Mouse (Mus musculus) embryonic facial prominence, embryonic 12.5 days (tissue): ENCODE measurements around the gene Mecp2. TPM values are rescaled to one million over a fixed set of nuclear protein-coding genes. Genes with fewer than 3 reads are reported as not detected.

ENCODE experiments used
- ATAC-seq: fragments of 200-750 bp; cut with Nextera tagmentation; 2 replicates; pipeline ENCODE4 v1.8.0; 2017; ENCODE audit not compliant: insufficient number of reproducible peaks, insufficient read depth, low FRiP score, low TSS enrichment
- H3K27ac ChIP-seq: fragments of 300-500 bp; sonication (generic); 2 replicates; pipeline ENCODE4 v1.5.1; 2016; ENCODE audit warnings: mild to moderate bottlenecking
- H3K27me3 ChIP-seq: fragments of 300-500 bp; sonication (generic); 2 replicates; pipeline ENCODE4 v1.6.1; 2016; ENCODE audit warnings: mild to moderate bottlenecking, moderate library complexity
- H3K36me3 ChIP-seq: fragments of 300-500 bp; sonication (generic); 2 replicates; pipeline ENCODE4 v1.6.1; 2016; ENCODE audit warnings: mild to moderate bottlenecking
- H3K4me1 ChIP-seq: fragments of 300-500 bp; sonication (generic); 2 replicates; pipeline ENCODE4 v1.6.1; 2016
- H3K4me2 ChIP-seq: fragments of 300-500 bp; sonication (generic); replicated peaks from 2 replicates; pipeline ENCODE4 v1.6.1; 2016; ENCODE audit warnings: mild to moderate bottlenecking, moderate library complexity
- H3K4me3 ChIP-seq: fragments of 300-500 bp; sonication (generic); 2 replicates; pipeline ENCODE4 v1.5.1; 2016; ENCODE audit warnings: mild to moderate bottlenecking
- H3K9ac ChIP-seq: fragments of 300-500 bp; sonication (generic); 2 replicates; pipeline ENCODE4 v1.6.1; 2016; ENCODE audit warnings: mild to moderate bottlenecking, moderate library complexity
- H3K9me3 ChIP-seq: fragments of 300-500 bp; sonication (generic); 2 replicates; pipeline ENCODE4 v1.6.1; 2016; ENCODE audit warnings: mild to moderate bottlenecking, moderate library complexity
- WGBS: fragments of 180-500 bp; shearing (Covaris S2); methylation state at CpG from one replicate; pipeline ENCODE4 v1.1.7; 2016; 5-methylcytosine and 5-hydroxymethylcytosine counted together
- microRNA counts: library from miRNA; unstranded; fragments of <30 nt; microRNA quantifications from one replicate; lab custom pipeline; 2017
- microRNA-seq: library from miRNA; unstranded; fragments of <30 nt; microRNA quantifications from one replicate; pipeline ENCODE4, GENCODE M21; 2017
- polyA plus RNA-seq: library from polyadenylated mRNA; unstranded; fragments of >200 nt; fragmentation: Nextera tagmentation; extraction: Ambion mirVana; gene quantifications from 2 replicates; pipeline ENCODE4 v1.2.1, GENCODE M21; 2016

Mecp2 gene
- polyA plus RNA-seq, 1 experiment from 2014 or later, result 14.8 TPM

- no peaks in the 10 kb centered on the region for H3K36me3 ChIP-seq
- no peak overlapping the region for H3K27ac ChIP-seq
- WGBS, result 79% methylated on average over 21 of the region's 21 CpGs
Observed at GRCm38 (mm10) chrX:74006401-74006800, 128.8 kb downstream of the Mecp2 start.

GRCm38 (mm10) chrX:74003644-74004043 lies 131.5 kb downstream of the Mecp2 start:
- 67% methylated on average over 2 of the region's 2 CpGs for WGBS
- Histone ChIP-seq H3K4me1 (no peaks in the 10 kb centered on the region), H3K27me3 (no peaks in the 10 kb centered on the region), H3K27ac (no peak overlapping the region), H3K36me3 (no peaks in the 10 kb centered on the region), H3K4me2 (no peak overlapping the region), H3K9me3 (no peaks in the 10 kb centered on the region), H3K4me3 (no peak overlapping the region), H3K9ac (no peak overlapping the region)
- no peak for ATAC-seq

More at GRCm38 (mm10) chrX:74006401-74006800, 128.8 kb downstream of the Mecp2 start:
- Histone ChIP-seq H3K9me3 (no peaks in the 10 kb centered on the region), H3K27me3 (no peaks in the 10 kb centered on the region), H3K4me3 (no peak overlapping the region), H3K4me1 (no peaks in the 10 kb centered on the region), H3K9ac (no peak overlapping the region), H3K4me2 (no peak overlapping the region)
- no peak for ATAC-seq

DNA sequence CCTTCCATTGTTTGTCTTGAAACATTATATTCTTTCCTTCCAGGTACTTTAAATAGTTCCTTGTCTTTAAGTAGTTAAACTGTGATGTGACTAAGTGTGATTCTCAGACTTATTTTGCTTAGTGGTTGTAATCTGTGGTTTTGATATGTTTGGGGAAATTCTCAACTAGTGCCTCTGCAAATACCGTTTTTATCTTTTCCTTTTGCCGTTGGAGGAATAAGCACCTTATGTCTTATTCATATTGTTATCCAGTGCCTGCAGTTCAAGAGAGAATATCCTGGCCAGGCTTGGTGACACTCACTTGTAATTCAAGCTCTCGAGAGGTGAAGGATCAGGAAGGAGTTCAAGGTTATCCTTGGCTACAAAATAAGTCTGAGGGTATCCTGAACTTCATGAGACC lies 134.1 kb downstream of the Mecp2 start:
- Histone ChIP-seq H3K27ac (no peak overlapping the region), H3K27me3 (no peaks in the 10 kb centered on the region), H3K4me1 (no peaks in the 10 kb centered on the region), H3K36me3 (no peaks in the 10 kb centered on the region), H3K9ac (no peak overlapping the region), H3K9me3 (no peaks in the 10 kb centered on the region), H3K4me3 (no peak overlapping the region), H3K4me2 (no peak overlapping the region)
- ATAC-seq, result no peak
- 78% methylated on average over 3 of the region's 3 CpGs for WGBS

GRCm38 (mm10) chrX:73998911-73999869 lies 136.0 kb downstream of the Mecp2 start:
- no peak overlapping the region for H3K4me2 ChIP-seq
- H3K27ac ChIP-seq, result no peak overlapping the region

GRCm38 (mm10) chrX:73977783-73978182 lies 157.4 kb downstream of the Mecp2 start:
- H3K9ac ChIP-seq, result no peak overlapping the region
- H3K27ac ChIP-seq, result no peak overlapping the region
- H3K4me3 ChIP-seq, result no peak overlapping the region
- H3K9me3 ChIP-seq, result no peaks in the 10 kb centered on the region
- H3K4me1 ChIP-seq, result no peaks in the 10 kb centered on the region
- no peaks in the 10 kb centered on the region for H3K36me3 ChIP-seq
- WGBS, result 83% methylated on average over 1 of the region's 1 CpGs
- ATAC-seq, result no peak
- no peaks in the 10 kb centered on the region for H3K27me3 ChIP-seq
- H3K4me2 ChIP-seq, result no peak overlapping the region

More at GRCm38 (mm10) chrX:73998911-73999869, 136.0 kb downstream of the Mecp2 start:
- WGBS, result 31% methylated on average over 8 of the region's 8 CpGs
- H3K36me3 ChIP-seq, result no peaks in the 10 kb centered on the region
- no peaks in the 10 kb centered on the region for H3K4me1 ChIP-seq
- ATAC-seq, result no peak
- no peak overlapping the region for H3K4me3 ChIP-seq
- no peak overlapping the region for H3K9ac ChIP-seq
- no peaks in the 10 kb centered on the region for H3K27me3 ChIP-seq
- H3K9me3 ChIP-seq, result no peaks in the 10 kb centered on the region

MicroRNAs encoded within 50 kb of the gene (microRNA counts, 519-probe panel; counts per million panel counts)
- microRNA mmu-miR-718 (lab: Ali Mortazavi, UCI), result 460 counts per million, percentile 65 among the panel's probes with 10 or more counts

Small RNAs within 50 kb of the gene (microRNA-seq; reads per million reads assigned to microRNA genes)
- gene Mir5132 (1.1 reads per million), gene Mir718 (not detected)

Other genes with a start within 250 kb of the Mecp2 start
- gene Avpr2, start 243.3 kb downstream of the Mecp2 start, polyA plus RNA-seq, result 0.10 and 0.14 TPM in 2 replicates
- 5.9 and 7.2 TPM in 2 replicates for gene L1cam, start 239.3 kb downstream of the Mecp2 start, polyA plus RNA-seq
- gene Arhgap4, start 213.5 kb downstream of the Mecp2 start, polyA plus RNA-seq, result 2.7 and 3.0 TPM in 2 replicates
- 136 and 147 TPM in 2 replicates for gene Naa10, start 213.4 kb downstream of the Mecp2 start, polyA plus RNA-seq
- gene Renbp, start 204.5 kb downstream of the Mecp2 start, polyA plus RNA-seq, result 19.7 and 24.7 TPM in 2 replicates
- 71.0 and 71.3 TPM in 2 replicates for gene Hcfc1, start 169.0 kb downstream of the Mecp2 start, polyA plus RNA-seq
- 61.1 and 64.6 TPM in 2 replicates for gene Irak1, start 111.4 kb downstream of the Mecp2 start, polyA plus RNA-seq
- not detected in 2 replicates for gene Opn1mw, start 7.9 kb downstream of the Mecp2 start, polyA plus RNA-seq
- gene Tex28, start 32.5 kb upstream of the Mecp2 start, polyA plus RNA-seq, result not detected in 2 replicates
- gene Tktl1, start 41.9 kb upstream of the Mecp2 start, polyA plus RNA-seq, result 0.08 TPM in 1 of 2 replicates, not detected in the other
- gene Flna, start 114.5 kb upstream of the Mecp2 start, polyA plus RNA-seq, result 359 and 360 TPM in 2 replicates
- 21.9 and 24.4 TPM in 2 replicates for gene Emd, start 119.3 kb upstream of the Mecp2 start, polyA plus RNA-seq
- gene Rpl10, start 135.4 kb upstream of the Mecp2 start, polyA plus RNA-seq, result 745 and 775 TPM in 2 replicates
- gene Taz, start 146.5 kb upstream of the Mecp2 start, polyA plus RNA-seq, result 84.4 and 85.7 TPM in 2 replicates
- gene Dnase1l1, start 147.0 kb upstream of the Mecp2 start, polyA plus RNA-seq, result 9.1 and 9.6 TPM in 2 replicates
- gene Atp6ap1, start 161.7 kb upstream of the Mecp2 start, polyA plus RNA-seq, result 114 and 120 TPM in 2 replicates
- gene Gdi1, start 169.6 kb upstream of the Mecp2 start, polyA plus RNA-seq, result 305 and 323 TPM in 2 replicates
- gene Fam50a, start 177.7 kb upstream of the Mecp2 start, polyA plus RNA-seq, result 66.3 and 68.5 TPM in 2 replicates
- gene Plxna3, start 193.7 kb upstream of the Mecp2 start, polyA plus RNA-seq, result 25.1 and 31.1 TPM in 2 replicates
- gene Lage3, start 218.3 kb upstream of the Mecp2 start, polyA plus RNA-seq, result 114 and 122 TPM in 2 replicates
- gene Ubl4a, start 237.9 kb upstream of the Mecp2 start, polyA plus RNA-seq, result 62.1 and 62.2 TPM in 2 replicates
- 16.4 and 18.2 TPM in 2 replicates for gene Slc10a3, start 238.0 kb upstream of the Mecp2 start, polyA plus RNA-seq